Mouse (Mus musculus): Measurements from ENCODE around the gene Rhbdf1. TPM values are rescaled to one million over a fixed set of nuclear protein-coding genes. Genes with fewer than 3 reads are reported as not detected.

Rhbdf1 gene
- polyA plus RNA-seq, 1 experiment from 2014 or later, result 20.7 TPM

- H3K4me2 ChIP-seq (replicated peaks; ENCODE audit: low read depth), result no peak overlapping the region; the same call in 1 of the 2 replicates
- no peak overlapping the region for H3K4me3 ChIP-seq (ENCODE audit: low read depth, low read length)
- ATAC-seq, result peak; percentile 16; the same call in 1 of the 2 replicates
- H3K27ac ChIP-seq (ENCODE audit: low read depth, low read length), result peak overlapping the region; percentile 69
- H3K9me3 ChIP-seq (ENCODE audit: control insufficient read depth), result no peaks in the 10 kb centered on the region
- no peak overlapping the region for H3K9ac ChIP-seq (ENCODE audit: low read depth, low read length)
- H3K36me3 ChIP-seq (ENCODE audit: control insufficient read depth, insufficient read depth), result peaks cover 11% of the 10 kb centered on the region
- peaks cover 14% of the 10 kb centered on the region; the same call in 1 of the 2 replicates for H3K4me1 ChIP-seq (replicated peaks; ENCODE audit: control insufficient read depth, insufficient read depth, low read length)
- H3K27me3 ChIP-seq (replicated peaks; ENCODE audit: control insufficient read depth, insufficient read depth, low read length), result no peaks in the 10 kb centered on the region
- TF ChIP-seq CTCF (IDR thresholded peaks at IDR 0.05; ENCODE audit: low read depth), result no peak
- 38% methylated on average over 7 of the region's 7 CpGs for WGBS
These were observed 3.4 kb upstream of the Rhbdf1 start for GRCm38 (mm10) chr11:32225222-32226104.

GRCm38 (mm10) chr11:32224468-32225139, 2.5 kb upstream of the Rhbdf1 start:
- Histone ChIP-seq H3K9me3 (ENCODE audit: control insufficient read depth) (no peaks in the 10 kb centered on the region), H3K4me1 (replicated peaks; ENCODE audit: control insufficient read depth, insufficient read depth, low read length) (peaks cover 14% of the 10 kb centered on the region; the same call in 1 of the 2 replicates), H3K36me3 (ENCODE audit: control insufficient read depth, insufficient read depth) (peaks cover 2% of the 10 kb centered on the region; the same call in 1 of the 2 replicates), H3K4me2 (replicated peaks; ENCODE audit: low read depth) (no peak overlapping the region; the same call in 1 of the 2 replicates), H3K4me3 (ENCODE audit: low read depth, low read length) (no peak overlapping the region), H3K27ac (ENCODE audit: low read depth, low read length) (peak overlapping the region; percentile 69), H3K9ac (ENCODE audit: low read depth, low read length) (no peak overlapping the region), H3K27me3 (replicated peaks; ENCODE audit: control insufficient read depth, insufficient read depth, low read length) (no peaks in the 10 kb centered on the region)
- no peak for TF ChIP-seq CTCF (IDR thresholded peaks at IDR 0.05; ENCODE audit: low read depth)
- WGBS, result 14% methylated on average over 4 of the region's 4 CpGs
- ATAC-seq, result peak; percentile 28; the same call in 1 of the 2 replicates

GRCm38 (mm10) chr11:32223297-32223967, 1.3 kb upstream of the Rhbdf1 start:
- no peaks in the 10 kb centered on the region for H3K27me3 ChIP-seq (replicated peaks; ENCODE audit: control insufficient read depth, insufficient read depth, low read length)
- peak; percentile 44; the same call in 1 of the 2 replicates for TF ChIP-seq CTCF (IDR thresholded peaks at IDR 0.05; ENCODE audit: low read depth)
- peaks cover 14% of the 10 kb centered on the region; the same call in 1 of the 2 replicates for H3K4me1 ChIP-seq (replicated peaks; ENCODE audit: control insufficient read depth, insufficient read depth, low read length)
- no peak for ATAC-seq
- no peak overlapping the region for H3K4me3 ChIP-seq (ENCODE audit: low read depth, low read length)
- H3K9me3 ChIP-seq (ENCODE audit: control insufficient read depth), result no peaks in the 10 kb centered on the region
- whole genome bisulfite sequencing, result 65% methylated on average over 4 of the region's 4 CpGs
- no peaks in the 10 kb centered on the region; the same call in 1 of the 2 replicates for H3K36me3 ChIP-seq (ENCODE audit: control insufficient read depth, insufficient read depth)
- H3K27ac ChIP-seq (ENCODE audit: low read depth, low read length), result peak overlapping the region; percentile 22
- no peak overlapping the region for H3K9ac ChIP-seq (ENCODE audit: low read depth, low read length)
- peak overlapping the region; percentile 87; the same call in 1 of the 2 replicates for H3K4me2 ChIP-seq (replicated peaks; ENCODE audit: low read depth)

GRCm38 (mm10) chr11:32222570-32223194, 582 bp upstream of the Rhbdf1 start:
- peaks cover 14% of the 10 kb centered on the region; the same call in 1 of the 2 replicates for H3K4me1 ChIP-seq (replicated peaks; ENCODE audit: control insufficient read depth, insufficient read depth, low read length)
- TF ChIP-seq CTCF (IDR thresholded peaks at IDR 0.05; ENCODE audit: low read depth), result no peak
- ATAC-seq, result peak; percentile 34
- WGBS, result 5% methylated on average over 21 of the region's 21 CpGs
- peak overlapping the region; percentile 84 for H3K9ac ChIP-seq (ENCODE audit: low read depth, low read length)
- no peaks in the 10 kb centered on the region; the same call in 1 of the 2 replicates for H3K36me3 ChIP-seq (ENCODE audit: control insufficient read depth, insufficient read depth)
- peak overlapping the region; percentile 87 for H3K4me2 ChIP-seq (replicated peaks; ENCODE audit: low read depth)
- H3K27me3 ChIP-seq (replicated peaks; ENCODE audit: control insufficient read depth, insufficient read depth, low read length), result no peaks in the 10 kb centered on the region
- H3K4me3 ChIP-seq (ENCODE audit: low read depth, low read length), result peak overlapping the region; percentile 82
- H3K27ac ChIP-seq (ENCODE audit: low read depth, low read length), result peak overlapping the region; percentile 88
- H3K9me3 ChIP-seq (ENCODE audit: control insufficient read depth), result no peaks in the 10 kb centered on the region

- peaks cover 14% of the 10 kb centered on the region; the same call in 1 of the 2 replicates for H3K4me1 ChIP-seq (replicated peaks; ENCODE audit: control insufficient read depth, insufficient read depth, low read length)
- peak; percentile 3; the same call in 1 of the 2 replicates for TF ChIP-seq CTCF (IDR thresholded peaks at IDR 0.05; ENCODE audit: low read depth)
- under 1% methylated on average over 42 of the region's 46 CpGs for WGBS
These were observed 712 bp downstream of the Rhbdf1 start for GRCm38 (mm10) chr11:32221225-32221950.

More at GRCm38 (mm10) chr11:32221225-32221950, 712 bp downstream of the Rhbdf1 start:
- ATAC-seq, result peak; percentile 59
- Histone ChIP-seq H3K36me3 (ENCODE audit: control insufficient read depth, insufficient read depth) (no peaks in the 10 kb centered on the region; the same call in 1 of the 2 replicates), H3K9ac (ENCODE audit: low read depth, low read length) (peak overlapping the region; percentile 84), H3K4me3 (ENCODE audit: low read depth, low read length) (peak overlapping the region; percentile 82), H3K9me3 (ENCODE audit: control insufficient read depth) (no peaks in the 10 kb centered on the region), H3K27me3 (replicated peaks; ENCODE audit: control insufficient read depth, insufficient read depth, low read length) (no peaks in the 10 kb centered on the region), H3K27ac (ENCODE audit: low read depth, low read length) (peak overlapping the region; percentile 88), H3K4me2 (replicated peaks; ENCODE audit: low read depth) (peak overlapping the region; percentile 87)
